Mouse (Mus musculus) MEL (cell line): ENCODE results near the gene Gas7. TPM values are rescaled to one million over a fixed set of nuclear protein-coding genes. Genes with fewer than 3 reads are reported as not detected.

Experiments used
- DNase-seq: peaks from one replicate; pipeline ENCODE4 v3.0.0; 2011; ENCODE audit warnings: low read depth, low spot score
- H3K27ac ChIP-seq: 2 replicates; pipeline ENCODE4 v1.5.1; 2012; ENCODE audit warnings: low read depth, mild to moderate bottlenecking, control low read depth, low read length, moderate library complexity; ENCODE audit not compliant: control insufficient read depth
- H3K27me3 ChIP-seq, 2 experiments: fragments of 150-350 bp in 1 of 2; sonication (generic) in 1 of 2; 2 replicates each; pipeline ENCODE4 v1.6.1; 2012; ENCODE audit warnings: low read length in 2 of 2, mild to moderate bottlenecking in 2 of 2, improper control_type of control experiment in 1 of 2, moderate library complexity in 1 of 2; ENCODE audit not compliant: insufficient read depth in 2 of 2, control insufficient read depth in 1 of 2
- H3K36me3 ChIP-seq, 2 experiments: 2 replicates each; pipeline ENCODE4 v1.6.1; 2012 to 2014; ENCODE audit warnings: low read length in 2 of 2, improper control_type of control experiment in 1 of 2, inconsistent platforms in 1 of 2, mild to moderate bottlenecking in 1 of 2; ENCODE audit not compliant: insufficient read depth in 2 of 2, control insufficient read depth in 1 of 2
- H3K4me1 ChIP-seq, 2 experiments: fragments of 150-350 bp in 1 of 2; sonication (generic) in 1 of 2; 2 replicates each; pipeline ENCODE4 v1.6.1; 2012; ENCODE audit warnings: low read length in 2 of 2, improper control_type of control experiment in 1 of 2, mild to moderate bottlenecking in 1 of 2; ENCODE audit not compliant: insufficient read depth in 2 of 2, control insufficient read depth in 1 of 2
- H3K4me3 ChIP-seq, 2 experiments: fragments of 150-350 bp in 1 of 2; sonication (generic) in 1 of 2; 2 replicates each; pipeline ENCODE4 v1.5.1; 2012; ENCODE audit warnings: low read depth in 2 of 2, low read length in 2 of 2, mild to moderate bottlenecking in 2 of 2, moderate library complexity in 2 of 2, control low read depth in 1 of 2, improper control_type of control experiment in 1 of 2; ENCODE audit not compliant: control insufficient read depth in 1 of 2, insufficient read depth in 1 of 2
- H3K79me2 ChIP-seq: 2 replicates; pipeline ENCODE4 v1.6.1; 2012; ENCODE audit warnings: mild to moderate bottlenecking, low read length, moderate library complexity; ENCODE audit not compliant: control insufficient read depth, poor library complexity, insufficient read depth
- H3K9ac ChIP-seq: 2 replicates; pipeline ENCODE4 v1.6.1; 2012; ENCODE audit warnings: low read depth, mild to moderate bottlenecking, control low read depth, low read length, moderate library complexity; ENCODE audit not compliant: control insufficient read depth, poor library complexity, severe bottlenecking
- H3K9me3 ChIP-seq: fragments of 150-350 bp; sonication (generic); replicated peaks from 2 replicates; pipeline ENCODE4 v1.6.1; 2012; ENCODE audit warnings: mild to moderate bottlenecking, low read length, improper control_type of control experiment, moderate library complexity; ENCODE audit not compliant: insufficient read depth
- CTCF ChIP-seq, 3 experiments: IDR thresholded peaks in 2 of 3; conservative IDR thresholded peaks in 1 of 3; 2 replicates each; pipeline ENCODE4 v1.5.1; 2011 to 2012; ENCODE audit warnings: low read length in 3 of 3, low read depth in 2 of 3, mild to moderate bottlenecking in 2 of 3, improper control_type of control experiment in 1 of 3, inconsistent platforms in 1 of 3, mixed read lengths in 1 of 3, moderate library complexity in 1 of 3; ENCODE audit not compliant: control insufficient read depth in 1 of 3, insufficient read depth in 1 of 3, poor library complexity in 1 of 3, severe bottlenecking in 1 of 3
- ELF1 ChIP-seq: IDR thresholded peaks from 2 replicates; pipeline ENCODE4 v1.6.1; 2014; ENCODE audit warnings: low read depth, mild to moderate bottlenecking, inconsistent platforms, low read length, improper control_type of control experiment, moderate library complexity
- EP300 ChIP-seq, 2 experiments: IDR thresholded peaks; 2 replicates each; pipeline ENCODE4 v1.6.1; 2011; ENCODE audit warnings: improper control_type of control experiment in 2 of 2, low read length in 2 of 2, low read depth in 1 of 2, mild to moderate bottlenecking in 1 of 2
- HCFC1 ChIP-seq: IDR thresholded peaks from 2 replicates; pipeline ENCODE4 v1.6.1; 2012; ENCODE audit warnings: low read depth, mild to moderate bottlenecking, inconsistent platforms, low read length, improper control_type of control experiment, moderate library complexity
- KAT2A ChIP-seq: conservative IDR thresholded peaks from 2 replicates; pipeline ENCODE4 v1.6.1; 2012; ENCODE audit warnings: low read depth, low read length, improper control_type of control experiment, inconsistent platforms
- MAX ChIP-seq: IDR thresholded peaks from 2 replicates; pipeline ENCODE4 v1.6.1; 2011; ENCODE audit warnings: low read length, improper control_type of control experiment
- MEF2A ChIP-seq: IDR thresholded peaks from 2 replicates; pipeline ENCODE4 v1.6.1; 2014; ENCODE audit warnings: low read depth, mild to moderate bottlenecking, inconsistent platforms, low read length, improper control_type of control experiment; ENCODE audit not compliant: poor library complexity, insufficient replicate concordance, severe bottlenecking; ENCODE audit errors: extremely low read depth
- POLR2A ChIP-seq, 2 experiments: IDR thresholded peaks; 2 replicates each; pipeline ENCODE4 v1.6.1; 2011 to 2012; ENCODE audit warnings: low read length in 2 of 2, mild to moderate bottlenecking in 2 of 2, control low read depth in 1 of 2, improper control_type of control experiment in 1 of 2, low read depth in 1 of 2, moderate library complexity in 1 of 2; ENCODE audit not compliant: control insufficient read depth in 1 of 2, insufficient read depth in 1 of 2, poor library complexity in 1 of 2
- RCOR1 ChIP-seq: IDR thresholded peaks from 2 replicates; pipeline ENCODE4 v1.6.1; 2012; ENCODE audit warnings: low read depth, mild to moderate bottlenecking, inconsistent platforms, low read length, improper control_type of control experiment
- SMC3 ChIP-seq: IDR thresholded peaks from 2 replicates; pipeline ENCODE4 v1.6.1; 2011; ENCODE audit warnings: low read depth, low read length, improper control_type of control experiment
- USF2 ChIP-seq, 2 experiments: IDR thresholded peaks; 2 replicates each; pipeline ENCODE4 v1.6.1; 2011 to 2012; ENCODE audit warnings: improper control_type of control experiment in 2 of 2, low read length in 2 of 2, borderline replicate concordance in 1 of 2, inconsistent platforms in 1 of 2, low read depth in 1 of 2, mild to moderate bottlenecking in 1 of 2; ENCODE audit not compliant: insufficient read depth in 1 of 2
- polyA plus RNA-seq, 2 experiments: library from polyadenylated mRNA; stranded (reverse) in 1 of 2; unstranded in 1 of 2; fragments of >175 nt in 1 of 2; fragments of >200 nt in 1 of 2; gene quantifications; 2 replicates each; pipeline versions ENCODE4 v1.2.1 to v1.2.4; 2012; ENCODE audit warnings: low replicate concordance in 2 of 2, low read depth in 1 of 2; ENCODE audit not compliant: insufficient read length in 2 of 2, insufficient read depth in 1 of 2, missing spikeins in 1 of 2
- total RNA-seq: library from RNA; depleted of rRNA; stranded (reverse); fragments of 300-350 nt; gene quantifications from 2 replicates; pipeline ENCODE4 v1.2.3, GENCODE M21; 2012; rRNA removed

Gas7 gene
- total and polyA plus RNA-seq, 3 experiments: 0.04 TPM; not detected in 2

DNA sequence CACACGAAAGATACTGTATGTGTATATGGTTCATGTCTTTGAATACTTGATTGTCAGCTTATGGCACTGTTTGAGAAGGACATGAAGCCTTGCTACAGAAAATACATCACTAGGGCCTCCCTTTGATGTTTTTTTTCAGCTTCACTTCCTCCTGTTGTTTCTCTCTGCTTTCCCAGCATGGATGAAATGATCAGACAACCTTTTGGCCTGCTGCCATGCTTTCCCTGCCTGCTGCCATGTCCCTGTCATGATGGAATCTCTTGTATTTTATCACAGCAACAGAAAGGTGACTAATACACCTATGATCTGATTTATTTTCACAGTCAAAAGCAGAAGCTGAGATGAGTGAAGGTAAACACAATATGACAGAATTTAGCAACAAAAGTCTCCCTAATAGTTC is 278.5 kb downstream of the Gas7 start:
- H3K4me1 ChIP-seq: no peaks in the 10 kb centered on the region
- no peaks in the 10 kb centered on the region for H3K27me3 ChIP-seq
- DNase-seq: no peak
- no peaks in the 10 kb centered on the region for H3K9me3 ChIP-seq
- H3K4me3 ChIP-seq: no peak overlapping the region
- H3K36me3 ChIP-seq: no peaks in the 10 kb centered on the region
- TF ChIP-seq EP300 (IDR thresholded peaks at IDR 0.05; ENCODE audit: low read depth in 1 of 2, low read length in 2 of 2): no peak
- TF ChIP-seq SMC3: no peak
- no peak for TF ChIP-seq KAT2A
- TF ChIP-seq HCFC1: no peak
- TF ChIP-seq MEF2A: no peak
- no peak for TF ChIP-seq ELF1
- TF ChIP-seq, all 39 proteins: peak for 0
- Histone ChIP-seq H3K9ac (no peak overlapping the region), H3K79me2 (no peaks in the 10 kb centered on the region), H3K27ac (no peak overlapping the region)

- no peaks in the 10 kb centered on the region for H3K9me3 ChIP-seq
- no peak for DNase-seq
- H3K27ac ChIP-seq: no peak overlapping the region
- H3K4me3 ChIP-seq: no peak overlapping the region
- H3K27me3 ChIP-seq: no peaks in the 10 kb centered on the region
- no peaks in the 10 kb centered on the region for H3K36me3 ChIP-seq
- no peaks in the 10 kb centered on the region for H3K79me2 ChIP-seq
- no peak for TF ChIP-seq MAX
- no peak for TF ChIP-seq USF2 (IDR thresholded peaks at IDR 0.05; ENCODE audit: borderline replicate concordance in 1 of 2, insufficient read depth in 1 of 2, low read depth in 1 of 2, low read length in 2 of 2)
- no peak for TF ChIP-seq RCOR1
- H3K4me1 ChIP-seq: no peaks in the 10 kb centered on the region
- no peak overlapping the region for H3K9ac ChIP-seq
Measured at GRCm38 (mm10) chr11:67734597-67734996, 279.4 kb downstream of the Gas7 start.

DNA sequence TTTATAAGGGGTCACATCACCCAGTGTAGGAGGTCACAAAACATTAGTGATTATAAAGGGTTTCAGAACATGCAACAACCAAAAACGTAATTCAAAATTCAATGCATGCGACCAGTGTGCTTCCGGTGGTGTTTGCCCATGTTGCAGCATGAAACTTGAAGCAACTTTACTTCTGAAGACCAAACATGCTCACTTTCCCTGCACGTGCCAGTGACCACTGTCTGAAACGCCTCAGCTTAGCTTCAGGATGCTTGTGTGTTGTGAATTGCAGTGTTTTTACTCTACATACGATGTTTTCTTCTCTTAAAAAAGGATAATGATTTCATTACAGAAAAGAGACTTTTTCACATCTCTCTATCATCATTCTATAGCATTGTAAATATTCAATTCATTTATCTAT is 283.1 kb downstream of the Gas7 start:
- TF ChIP-seq USF2 (IDR thresholded peaks at IDR 0.05; ENCODE audit: borderline replicate concordance in 1 of 2, insufficient read depth in 1 of 2, low read depth in 1 of 2, low read length in 2 of 2) (no peak), CTCF (IDR thresholded peaks at IDR 0.05 in 2 of 3, conservative IDR thresholded peaks at IDR 0.05 in 1 of 3; ENCODE audit: control insufficient read depth in 1 of 3, insufficient read depth in 1 of 3, low read depth in 2 of 3, low read length in 3 of 3, poor library complexity in 1 of 3, severe bottlenecking in 1 of 3) (no peak), HCFC1 (no peak), POLR2A (IDR thresholded peaks at IDR 0.05; ENCODE audit: control insufficient read depth in 1 of 2, insufficient read depth in 1 of 2, low read depth in 1 of 2, low read length in 2 of 2, poor library complexity in 1 of 2) (no peak)
- no peak overlapping the region for H3K27ac ChIP-seq
- no peaks in the 10 kb centered on the region for H3K4me1 ChIP-seq
- H3K79me2 ChIP-seq: no peaks in the 10 kb centered on the region
- DNase-seq: no peak
- H3K9me3 ChIP-seq: no peaks in the 10 kb centered on the region
- no peak overlapping the region for H3K4me3 ChIP-seq
- H3K9ac ChIP-seq: no peak overlapping the region
- no peaks in the 10 kb centered on the region for H3K36me3 ChIP-seq
- no peaks in the 10 kb centered on the region for H3K27me3 ChIP-seq

Other genes with a start within 250 kb of the Gas7 start
- gene Myh4, start 217.4 kb upstream of the Gas7 start, total RNA-seq: not detected in 2 replicates
- gene Myh4, start 217.4 kb upstream of the Gas7 start, polyA plus RNA-seq: not detected
- gene Myh8, start 178.3 kb upstream of the Gas7 start, total RNA-seq: not detected in 2 replicates
- not detected for gene Myh8, start 178.3 kb upstream of the Gas7 start, polyA plus RNA-seq
- gene Myh13, start 133.8 kb upstream of the Gas7 start, total RNA-seq: not detected in 2 replicates
- not detected for gene Myh13, start 133.8 kb upstream of the Gas7 start, polyA plus RNA-seq
- gene Rcvrn, start 239.9 kb downstream of the Gas7 start, total RNA-seq: not detected in 2 replicates
- not detected for gene Rcvrn, start 239.9 kb downstream of the Gas7 start, polyA plus RNA-seq